Mouse (Mus musculus) kidney, postnatal 4 days (tissue): ENCODE results near the gene Kcnj13.
A peak's percentile ranks its signal among the peaks of the same experiment; 100 is the strongest.

Experiments used
- DNase-seq, 2 experiments: peaks; one replicate each; pipeline ENCODE4 v3.0.0; 2021; ENCODE audit warnings: mixed read lengths in 2 of 2

Gene Kcnj13

GRCm38 (mm10) chr1:87394594-87394993, at the start of gene Kcnj13:
Gene Kcnj13, minus strand, starts transcription at chr1:87394729.
- peak in 1 of 2 experiments; percentile 13 for DNase-seq

DNA sequence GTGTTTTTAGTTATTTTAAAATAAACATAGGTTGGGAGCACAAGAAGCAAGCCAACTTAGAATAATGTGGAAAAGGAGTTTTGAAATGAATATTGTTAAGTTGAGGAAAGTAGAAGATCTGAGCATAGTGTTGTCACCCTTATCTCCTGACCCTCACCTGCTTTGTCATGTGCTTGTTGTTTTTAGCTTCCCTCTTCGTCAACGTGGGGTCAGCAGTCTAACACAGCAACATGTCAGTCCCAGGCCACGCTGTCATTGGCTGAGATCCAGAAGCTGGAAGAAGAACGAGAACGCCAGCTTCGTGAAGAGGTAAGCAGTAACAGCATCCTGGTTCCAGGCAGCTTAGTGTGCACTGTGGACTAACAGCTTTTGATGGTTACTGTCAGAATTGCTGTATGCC, 42.1 kb upstream of the Kcnj13 start:
- DNase-seq, result no peak

GRCm38 (mm10) chr1:87435125-87435524, 40.6 kb upstream of the Kcnj13 start:
- no peak for DNase-seq

GRCm38 (mm10) chr1:87418733-87419132, 24.2 kb upstream of the Kcnj13 start:
- DNase-seq, result peak in 1 of 2 experiments; percentile 4

DNA sequence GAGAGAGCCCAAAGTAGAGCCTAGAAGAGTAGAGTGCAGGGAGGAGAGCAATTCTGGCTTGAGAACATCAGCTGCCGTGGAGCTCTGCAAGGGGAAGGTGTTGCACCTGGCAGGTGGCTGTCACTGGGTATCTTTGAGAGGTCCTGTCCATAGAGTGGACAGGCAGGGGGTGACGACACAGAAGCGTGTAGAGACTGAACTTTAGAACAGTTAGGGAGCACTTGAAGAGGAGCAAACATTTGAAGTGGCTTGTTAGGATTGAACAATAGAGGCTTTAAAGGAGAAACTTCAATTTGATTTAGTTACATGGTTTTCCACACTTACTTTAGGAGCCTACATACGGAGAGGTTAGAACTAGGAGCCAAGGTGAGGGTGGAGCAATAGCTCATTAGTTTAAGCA, 14.9 kb upstream of the Kcnj13 start:
- no peak for DNase-seq

DNA sequence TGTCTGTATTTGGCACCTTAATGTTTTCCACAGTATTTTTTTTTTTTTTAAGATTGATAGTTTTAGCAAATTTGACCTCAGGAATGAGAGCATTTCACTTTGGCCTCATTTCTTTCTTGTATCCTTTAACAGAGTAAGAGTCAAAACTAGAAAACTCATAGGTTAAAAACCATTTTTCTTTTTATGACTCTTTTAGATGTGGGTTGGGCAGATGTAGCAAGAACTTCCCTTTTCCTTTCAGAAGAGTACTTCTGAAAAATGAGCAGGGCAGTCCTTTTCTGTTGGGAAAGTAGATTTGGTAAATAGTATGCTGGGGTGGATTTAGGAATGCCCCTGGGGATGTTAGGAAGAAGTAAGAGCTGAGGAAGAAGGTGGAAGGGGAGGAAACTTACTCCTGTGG, 11.5 kb upstream of the Kcnj13 start:
- DNase-seq, result no peak

DNA sequence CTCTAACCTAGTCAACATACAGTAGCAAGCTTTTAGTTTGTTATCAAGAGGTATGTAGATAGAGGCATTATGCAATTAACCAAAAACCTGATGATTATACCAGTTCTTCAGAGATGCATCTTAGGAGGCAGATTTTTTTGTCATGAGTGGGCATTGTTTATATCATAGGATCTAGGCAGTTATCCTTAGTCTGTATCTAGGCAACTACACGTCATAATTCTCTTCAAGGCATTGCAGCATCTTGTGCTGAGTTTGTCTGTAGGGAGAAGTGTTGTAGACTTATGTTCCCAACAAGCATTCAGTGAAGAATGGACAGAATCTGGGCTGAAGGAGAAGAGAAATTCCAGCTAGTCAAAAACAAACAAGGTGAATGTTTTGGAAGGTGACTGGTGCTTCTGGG, 10.2 kb upstream of the Kcnj13 start:
- DNase-seq, result no peak

- peak in 1 of 2 experiments; percentile 12 for DNase-seq
Measured at GRCm38 (mm10) chr1:87396923-87397586, 2.5 kb upstream of the Kcnj13 start.

GRCm38 (mm10) chr1:87393444-87394195, 909 bp downstream of the Kcnj13 start:
- DNase-seq, result no peak

DNA sequence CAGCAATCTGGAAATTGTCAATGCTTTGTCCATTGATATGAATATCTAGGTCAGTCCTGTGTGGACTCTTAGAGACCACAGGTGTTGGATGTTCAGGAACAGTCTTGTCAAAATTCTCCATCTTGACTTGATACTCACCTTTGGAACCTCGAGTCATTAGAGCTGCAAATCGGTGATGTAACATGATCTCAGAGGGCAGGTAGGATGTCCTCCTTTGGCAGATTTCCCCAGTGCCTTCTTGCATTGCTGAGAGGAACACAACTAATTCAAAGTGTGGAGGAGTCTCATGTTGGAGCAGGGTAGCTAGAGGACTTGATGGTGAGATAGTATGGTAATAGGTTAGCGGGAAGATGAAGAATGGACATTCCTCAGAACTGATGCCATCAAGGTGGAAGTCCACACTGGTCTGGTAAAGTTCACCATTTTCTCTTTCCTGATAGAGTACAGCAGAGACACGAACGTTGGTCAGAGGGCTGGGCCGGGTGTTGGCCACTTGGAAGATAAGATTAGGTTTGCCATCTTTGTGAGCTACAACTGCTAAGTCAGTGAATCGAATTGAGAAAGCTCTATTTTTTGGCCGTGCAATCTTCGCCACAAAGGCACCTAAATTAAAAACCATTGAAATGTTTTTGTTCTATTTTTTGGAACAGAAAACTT, 8.0 kb downstream of the Kcnj13 start:
- no peak for DNase-seq

- DNase-seq, result no peak
Measured at GRCm38 (mm10) chr1:87381152-87381551, 13.4 kb downstream of the Kcnj13 start.

GRCm38 (mm10) chr1:87379919-87380318, 14.6 kb downstream of the Kcnj13 start:
- DNase-seq, result no peak

- DNase-seq, result no peak
Measured at GRCm38 (mm10) chr1:87378024-87378560, 16.4 kb downstream of the Kcnj13 start.

DNA sequence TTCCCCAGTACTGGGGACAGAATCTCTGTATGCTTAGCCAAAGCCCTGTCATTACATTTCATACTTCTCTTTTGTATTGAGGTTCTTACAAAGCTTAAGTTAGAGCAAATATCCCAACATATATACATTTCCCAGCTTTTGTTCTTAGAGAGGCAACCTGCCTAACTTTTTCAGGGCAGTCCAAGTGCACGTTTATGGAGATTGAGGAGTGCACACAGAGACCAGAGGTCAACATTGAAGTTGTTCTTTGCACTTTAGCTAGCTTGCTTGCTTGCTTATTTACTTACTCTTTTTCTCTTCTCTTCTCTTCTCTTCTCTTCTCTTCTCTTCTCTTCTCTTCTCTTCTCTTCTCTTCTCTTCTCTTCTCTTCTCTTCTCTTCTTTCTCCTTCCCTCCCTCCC, 34.3 kb downstream of the Kcnj13 start:
- no peak for DNase-seq

DNA sequence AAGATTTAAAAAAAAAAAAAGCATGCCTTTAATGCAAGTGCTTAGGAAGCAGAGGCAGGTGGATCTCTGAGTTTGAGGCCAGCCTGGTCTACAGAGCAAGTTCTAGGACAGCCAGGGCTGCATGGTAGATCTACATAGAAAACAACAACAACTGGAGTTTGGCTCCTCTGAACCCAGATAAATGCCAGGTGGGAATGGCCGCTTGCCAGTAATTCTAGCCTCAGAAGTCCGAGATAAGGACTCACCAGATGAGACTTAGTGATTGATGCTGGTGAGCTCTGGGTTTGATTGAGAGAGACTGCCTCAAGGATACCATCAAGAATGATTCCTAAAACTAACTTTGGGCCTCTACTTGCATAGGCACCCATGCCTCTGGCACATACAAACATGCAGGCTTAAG, 44.0 kb downstream of the Kcnj13 start:
- no peak for DNase-seq
